Mouse (Mus musculus) 3134 (cell line): ENCODE measurements at regions not wholly inside any gene's neighbourhood (a gene's known extent, or its start where the extent isn't known, plus 50 kb on each side); places are given as distances from the start of the nearest gene placed in this dataset.

Source experiments
- DNase-seq: peaks from one replicate; pipeline ENCODE4 v3.0.0-alpha.2; 2011; ENCODE audit warnings: low spot score; ENCODE audit not compliant: insufficient read length; ENCODE audit errors: extremely low read depth

DNA sequence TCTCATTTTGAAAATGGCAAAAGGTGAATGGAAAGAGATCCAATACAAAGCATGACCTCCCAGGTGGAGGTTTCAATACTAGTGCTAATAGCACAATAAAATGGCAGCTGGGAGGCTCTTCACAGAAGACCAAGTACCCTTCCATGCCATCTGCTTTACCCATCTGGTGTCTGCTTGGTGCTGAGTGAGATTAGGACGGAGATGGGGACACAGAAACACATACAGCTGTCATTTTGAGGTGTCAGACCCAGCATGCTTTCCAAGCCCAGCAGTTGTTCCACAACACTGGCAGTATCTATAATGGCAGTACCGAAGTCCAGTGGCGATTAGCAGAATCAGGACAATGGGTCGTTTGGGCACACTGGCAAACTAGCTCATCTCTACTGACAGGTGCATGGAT, 118.9 kb upstream of the 1700064H15Rik start:
- no peak for DNase-seq

GRCm38 (mm10) chr3:19751946-19752345, 123.5 kb upstream of the 1700064H15Rik start:
- DNase-seq = no peak

GRCm38 (mm10) chr3:19754011-19754410, 125.5 kb upstream of the 1700064H15Rik start:
- DNase-seq = no peak

DNA sequence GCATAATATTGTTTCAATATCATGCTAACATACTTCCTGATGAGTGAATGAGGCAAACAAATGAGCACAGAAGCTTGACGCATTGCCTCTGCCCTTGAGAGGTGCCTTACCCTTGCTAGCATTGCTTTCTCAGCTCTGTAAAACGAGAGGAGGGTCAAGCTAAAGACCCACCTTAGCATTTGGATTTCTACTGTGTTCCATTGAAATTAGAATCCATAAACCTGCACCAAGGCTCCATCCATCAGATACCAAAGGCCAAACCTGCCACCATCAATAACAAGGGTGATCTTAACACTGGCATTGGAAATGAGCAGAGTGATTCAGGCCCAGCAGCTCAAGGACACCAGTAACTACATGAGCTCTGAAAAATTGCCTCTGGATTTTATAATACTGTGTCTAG, 126.2 kb upstream of the 1700064H15Rik start:
- no peak for DNase-seq

GRCm38 (mm10) chr3:19755136-19755535, 126.7 kb upstream of the 1700064H15Rik start:
- DNase-seq = no peak

- no peak for DNase-seq
Measured at GRCm38 (mm10) chr3:19798543-19799106, 158.2 kb upstream of the Cp start.

DNA sequence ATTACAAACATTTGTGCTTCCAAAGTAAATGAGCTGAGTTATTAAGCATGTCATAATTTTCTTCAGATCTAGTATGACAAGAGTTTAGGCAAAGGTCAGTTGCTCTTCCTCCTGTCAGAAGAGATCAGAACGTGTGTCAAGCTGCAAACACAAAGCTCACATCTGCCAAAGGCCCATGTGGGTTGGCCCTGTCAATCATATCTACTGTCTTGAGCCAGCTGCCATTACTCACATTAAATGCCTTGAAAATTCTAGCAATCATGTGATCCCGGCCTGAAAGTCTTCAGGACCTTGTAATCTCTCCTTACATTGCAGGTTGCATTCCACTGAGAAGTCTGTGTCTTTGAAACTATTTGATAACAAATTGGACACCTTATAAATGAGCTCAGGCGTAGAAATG, 146.8 kb upstream of the Cp start:
- DNase-seq = no peak

GRCm38 (mm10) chr3:19824904-19825303, 131.9 kb upstream of the Cp start:
- DNase-seq = no peak

GRCm38 (mm10) chr3:19828518-19829246, 128.2 kb upstream of the Cp start:
- DNase-seq = no peak

- DNase-seq = no peak
Measured at GRCm38 (mm10) chr3:19829752-19830151, 127.1 kb upstream of the Cp start.

DNA sequence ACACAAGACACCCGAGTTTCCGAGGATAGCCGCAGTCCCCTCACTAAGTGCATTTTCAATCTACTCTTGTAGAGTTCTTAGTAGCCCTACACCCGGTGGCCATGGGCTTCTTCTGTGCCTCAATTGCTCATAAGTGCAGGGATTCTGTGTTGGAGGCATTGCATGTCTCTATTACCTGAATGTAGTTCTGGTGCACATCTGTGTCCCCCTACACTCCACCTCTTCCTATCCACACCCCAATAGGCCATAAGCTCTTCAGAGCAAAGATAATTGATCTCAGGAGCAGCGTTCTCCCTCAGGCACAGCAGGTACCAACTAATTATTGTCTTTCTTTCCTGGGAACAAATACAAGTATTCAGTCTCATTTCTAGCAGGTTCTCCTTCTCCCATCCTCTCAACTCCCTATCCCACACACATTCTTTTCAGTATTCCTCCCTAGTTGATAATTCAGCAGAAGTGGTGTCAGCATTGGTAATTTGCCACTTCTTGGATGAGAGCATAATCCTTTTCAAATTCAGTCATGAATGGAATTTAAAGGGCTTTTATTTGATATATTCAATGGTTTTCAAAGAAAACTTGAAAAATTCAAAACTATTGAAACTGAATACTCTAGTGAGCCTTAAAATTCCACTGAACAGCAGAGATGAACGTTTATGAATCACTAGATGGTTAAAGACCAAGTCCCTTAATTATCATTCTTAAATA, 108.7 kb upstream of the Cp start:
- no peak for DNase-seq

DNA sequence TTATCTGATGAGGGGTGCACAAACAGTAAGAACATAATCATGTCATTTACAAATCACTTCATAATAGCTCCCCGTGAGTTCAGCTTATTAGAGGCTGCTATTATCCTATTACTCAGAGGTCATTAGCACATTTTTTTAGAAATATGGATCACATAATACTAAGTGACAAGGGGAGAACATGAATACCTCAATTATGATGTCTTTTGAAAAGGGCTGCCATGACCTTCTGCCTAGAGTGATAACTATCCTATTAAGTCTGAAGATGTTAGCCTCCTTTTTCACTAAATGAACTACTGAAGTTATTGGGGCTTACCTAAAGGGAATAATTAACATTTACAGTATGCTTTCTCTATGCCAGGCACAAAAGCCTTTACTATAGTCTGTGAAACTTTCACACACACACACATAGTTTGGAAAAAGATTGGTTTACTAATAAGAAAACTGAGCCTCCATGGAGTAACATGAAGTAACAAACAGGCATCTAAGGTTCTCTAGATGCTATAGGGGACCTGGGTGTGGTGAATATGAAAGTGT, 108.1 kb upstream of the Cp start:
- no peak for DNase-seq

- DNase-seq = peak; percentile 47
Measured at GRCm38 (mm10) chr3:19882623-19883022, 74.2 kb upstream of the Cp start.

DNA sequence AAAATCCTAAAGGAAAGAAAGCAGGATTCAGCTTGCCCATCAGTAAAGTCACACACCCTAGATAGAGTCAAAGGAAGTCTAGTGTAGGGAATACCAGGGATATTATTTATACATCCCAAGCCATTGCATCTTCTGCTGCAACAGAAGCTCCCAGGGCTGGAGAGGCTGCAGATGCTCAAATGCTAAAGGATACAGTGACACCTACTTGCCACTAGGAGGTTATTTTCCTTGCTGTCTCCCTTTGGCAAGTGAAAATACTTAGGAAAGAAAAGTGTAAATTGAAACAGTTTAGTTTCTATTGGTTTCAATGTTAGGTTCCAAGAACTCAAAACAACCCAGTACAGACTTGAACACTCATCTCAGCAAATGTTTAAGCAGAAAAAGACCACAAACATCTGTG, 68.4 kb upstream of the Cp start:
- DNase-seq = no peak

- DNase-seq = no peak
Measured at GRCm38 (mm10) chr3:19894258-19894629, 62.6 kb upstream of the Cp start.

GRCm38 (mm10) chr3:19894630-19895578, 62.0 kb upstream of the Cp start:
- peak; percentile 89 for DNase-seq

DNA sequence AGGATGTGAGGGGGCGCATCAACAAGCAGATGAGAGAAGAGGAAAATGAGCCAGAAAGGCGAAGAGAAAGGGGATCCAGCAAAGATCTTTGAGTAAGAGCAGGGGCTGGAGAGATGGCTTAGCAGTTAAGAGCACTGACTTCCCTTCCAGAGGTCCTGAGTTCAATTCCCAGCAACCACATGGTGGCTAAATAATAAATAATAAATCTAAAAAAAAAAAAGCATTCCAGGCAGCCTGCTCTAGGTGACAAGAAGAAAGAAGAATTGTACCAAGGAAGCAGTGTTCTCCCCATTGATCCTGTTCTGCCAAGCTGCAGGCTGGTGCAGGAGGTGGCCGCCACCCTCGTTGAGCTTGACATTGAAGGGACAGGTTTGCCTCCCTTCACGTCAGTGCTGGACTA, 61.1 kb upstream of the Cp start:
- no peak for DNase-seq

GRCm38 (mm10) chr3:19897140-19897539, 59.7 kb upstream of the Cp start:
- DNase-seq = no peak

DNA sequence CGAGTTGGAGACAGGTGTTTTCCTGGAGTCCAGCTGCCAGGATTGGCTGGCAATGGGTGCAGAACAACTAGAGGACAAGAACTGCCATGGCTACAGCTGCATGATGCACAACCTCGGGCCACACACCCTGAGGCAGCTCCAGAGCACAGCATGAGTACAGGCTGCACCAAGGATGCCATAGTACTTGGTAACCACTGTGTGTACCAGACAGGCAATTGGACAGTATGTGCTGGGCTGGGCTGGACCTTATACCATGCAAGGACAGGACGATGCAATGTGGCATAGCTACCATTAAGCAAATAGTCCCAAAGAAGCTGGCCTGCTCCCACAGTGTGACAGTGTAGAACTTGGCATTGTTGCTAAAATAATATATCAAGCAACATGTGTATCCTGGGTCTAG, 54.6 kb upstream of the Cp start:
- DNase-seq = no peak

- DNase-seq = peak; percentile 27
Measured at GRCm38 (mm10) chr3:19904446-19905275, 52.2 kb upstream of the Cp start.
